18 mouse cellular contexts compared by ENCODE assay signal in genomic region chr19:34252450-34252849, GRCm38 (mm10). TPM values are rescaled to one million over a fixed set of nuclear protein-coding genes. Genes with fewer than 3 reads are reported as not detected.
DNase-seq lines count a peak whose midpoint lies in the region; ATAC-seq lines count a peak whose summit lies in the region.
"Had no signal": no experiment of that assay in that cellular context is flagged by ENCODE, and none has a peak within 500 bp of the region (broad histone marks: within the 10 kb centered on the region; RNA-seq: fewer than 3 reads in every experiment).

No protein-coding gene starts in this region.

- H3K4me2 ChIP-seq in heart, embryonic 13.5 days: peak overlapping the region; percentile 70
- H3K4me2 ChIP-seq in lung, embryonic 16.5 days (ENCODE audit: low read depth, low read length): peak overlapping the region; percentile 13; the same call in 1 of the 2 replicates
- H3K4me2 ChIP-seq in intestine, embryonic 14.5 days (ENCODE audit: low read length): peak overlapping the region; percentile 48
- H3K4me2 ChIP-seq in stomach, embryonic 15.5 days: no peak overlapping the region; the same call in 1 of the 2 replicates
- H3K4me2 ChIP-seq: hindbrain, embryonic 14.5 days; neural tube, embryonic 15.5 days had no signal

- H3K27ac ChIP-seq in heart, embryonic 13.5 days (replicated peaks): 0 out of 2 replicates have a peak overlapping the region, but pooled peaks have one; percentile 3
- H3K27ac ChIP-seq in lung, embryonic 16.5 days (ENCODE audit: low read length): no peak overlapping the region
- H3K27ac ChIP-seq in intestine, embryonic 14.5 days (ENCODE audit: low read depth): peak overlapping the region; percentile 51; the same call in 1 of the 2 replicates
- H3K27ac ChIP-seq in stomach, embryonic 15.5 days: 0 out of 2 replicates have a peak overlapping the region, but pooled peaks have one; percentile 5
- H3K27ac ChIP-seq: hindbrain, embryonic 14.5 days; liver, embryonic 14.5 days; neural tube, embryonic 15.5 days had no signal

- peaks cover 30% of the 10 kb centered on the region for H3K4me1 ChIP-seq in heart, embryonic 13.5 days
- H3K4me1 ChIP-seq in lung, embryonic 16.5 days (replicated peaks; ENCODE audit: control insufficient read depth, insufficient read depth, low read length): peaks cover 3% of the 10 kb centered on the region
- H3K4me1 ChIP-seq in intestine, embryonic 14.5 days (replicated peaks; ENCODE audit: control insufficient read depth, insufficient read depth, low read length): 0 out of 2 replicates have a peak, but pooled peaks cover 8% of the 10 kb centered on the region
- no peaks in the 10 kb centered on the region for H3K4me1 ChIP-seq in stomach, embryonic 15.5 days
- H3K4me1 ChIP-seq: neural tube, embryonic 15.5 days had no signal

- peaks cover 31% of the 10 kb centered on the region for H3K27me3 ChIP-seq in heart, embryonic 13.5 days (replicated peaks)
- H3K27me3 ChIP-seq in lung, embryonic 16.5 days (ENCODE audit: control insufficient read depth, insufficient read depth, low read depth, low read length): no peaks in the 10 kb centered on the region
- H3K27me3 ChIP-seq in intestine, embryonic 14.5 days (replicated peaks; ENCODE audit: control insufficient read depth, insufficient read depth, low read length): no peaks in the 10 kb centered on the region
- H3K27me3 ChIP-seq in stomach, embryonic 15.5 days (replicated peaks): no peaks in the 10 kb centered on the region
- H3K27me3 ChIP-seq: CH12.LX; neural tube, embryonic 15.5 days had no signal

- WGBS in heart, embryonic 13.5 days: 23% methylated on average over 9 of the region's 9 CpGs
- 46% methylated on average over 9 of the region's 9 CpGs for WGBS in lung, embryonic 16.5 days
- 67% methylated on average over 9 of the region's 9 CpGs for WGBS in intestine, embryonic 14.5 days
- WGBS in stomach, embryonic 15.5 days: 64% methylated on average over 9 of the region's 9 CpGs

- H3K9ac ChIP-seq in heart, embryonic 13.5 days: peak overlapping the region; percentile 50
- H3K9ac ChIP-seq in lung, embryonic 16.5 days (ENCODE audit: low read length): 0 out of 2 replicates have a peak overlapping the region, but pooled peaks have one; percentile 5
- H3K9ac ChIP-seq in intestine, embryonic 14.5 days (ENCODE audit: low read length): peak overlapping the region; percentile 40
- no peak overlapping the region for H3K9ac ChIP-seq in stomach, embryonic 15.5 days
- H3K9ac ChIP-seq: hindbrain, embryonic 14.5 days; liver, embryonic 14.5 days; neural tube, embryonic 15.5 days had no signal

- DNase-seq in heart, postnatal 36 days: no peak
- DNase-seq in lung, postnatal 14 days: no peak
- no peak for DNase-seq in intestine, embryonic 14.5 days (ENCODE audit: low spot score)
- DNase-seq in spleen, adult 12 weeks (ENCODE audit: low spot score): no peak
- DNase-seq: cerebellum, postnatal 25 days; gastrocnemius, postnatal 25 days; thymus, postnatal 25 days had no signal

- H3K36me3 ChIP-seq in heart, embryonic 13.5 days: peaks cover 39% of the 10 kb centered on the region
- no peaks in the 10 kb centered on the region for H3K36me3 ChIP-seq in lung, embryonic 16.5 days (ENCODE audit: control insufficient read depth, insufficient read depth, low read length)
- H3K36me3 ChIP-seq in intestine, embryonic 14.5 days (ENCODE audit: control insufficient read depth, insufficient read depth, low read length): peaks cover 20% of the 10 kb centered on the region
- no peaks in the 10 kb centered on the region for H3K36me3 ChIP-seq in stomach, embryonic 15.5 days
- H3K36me3 ChIP-seq: neural tube, embryonic 15.5 days had no signal

- H3K4me3 ChIP-seq in heart, embryonic 13.5 days: peak overlapping the region; percentile 59
- H3K4me3 ChIP-seq in lung, embryonic 16.5 days (ENCODE audit: low read length): peak overlapping the region; percentile 8; the same call in 1 of the 2 replicates
- H3K4me3 ChIP-seq in intestine, embryonic 14.5 days (ENCODE audit: low read depth, low read length): peak overlapping the region; percentile 39
- H3K4me3 ChIP-seq in stomach, embryonic 15.5 days (replicated peaks): peak overlapping the region; percentile 27
- H3K4me3 ChIP-seq: megakaryocyte, embryonic 14.5 days; neural tube, embryonic 15.5 days had no signal

- H3K9me3 ChIP-seq in heart, embryonic 13.5 days: no peaks in the 10 kb centered on the region
- no peaks in the 10 kb centered on the region for H3K9me3 ChIP-seq in lung, embryonic 16.5 days (ENCODE audit: control insufficient read depth, low read length)
- no peaks in the 10 kb centered on the region for H3K9me3 ChIP-seq in intestine, embryonic 14.5 days (ENCODE audit: control insufficient read depth, low read length)
- H3K9me3 ChIP-seq in stomach, embryonic 15.5 days: no peaks in the 10 kb centered on the region
- H3K9me3 ChIP-seq: megakaryocyte, embryonic 14.5 days; neural tube, embryonic 15.5 days had no signal

- no peak for ATAC-seq in heart, embryonic 13.5 days (ENCODE audit: extremely low read depth, insufficient number of reproducible peaks, low FRiP score, low TSS enrichment)
- ATAC-seq in lung, embryonic 16.5 days (ENCODE audit: low read depth): no peak
- no peak for ATAC-seq in intestine, embryonic 14.5 days (replicated peaks; ENCODE audit: low FRiP score, low TSS enrichment, low read depth)
- ATAC-seq in stomach, embryonic 15.5 days (ENCODE audit: insufficient read depth, low FRiP score, low read depth): no peak
- ATAC-seq: activated CD4-positive, CD25-positive, alpha-beta regulatory T cell, adult 4 months; forebrain, embryonic 14.5 days had no signal

- intact Hi-C loops in heart, postnatal 36 days (cut with DNase I): no loop called here

RNA-seq across cellular contexts. Expression of gene Acta2, which starts 2.9 kb away (rescaled TPM):
- polyA plus RNA-seq in heart, embryonic 13.5 days (2015; fragmentation: Nextera tagmentation; extraction: Ambion mirVana): 1,110 and 1,204 TPM in 2 replicates
- total RNA-seq in heart, postnatal 36 days (2021): 100 to 1,000 TPM; 142 to 147 TPM
- 653 and 737 TPM in 2 replicates for polyA plus RNA-seq in lung, embryonic 16.5 days (2015; fragmentation: Nextera tagmentation; extraction: Ambion mirVana)
- polyA plus RNA-seq in intestine, embryonic 14.5 days (2014; fragmentation: Nextera tagmentation; extraction: Ambion mirVana): 1,786 and 2,002 TPM in 2 replicates
- 1,795 and 1,820 TPM in 2 replicates for polyA plus RNA-seq in stomach, embryonic 15.5 days (2015; fragmentation: Nextera tagmentation; extraction: Ambion mirVana)
- total RNA-seq: monocyte, adult 5-6 weeks had no signal

RNA-seq across cellular contexts. Expression of gene Fas, which starts 38.0 kb away (rescaled TPM):
- 2.6 and 2.8 TPM in 2 replicates for polyA plus RNA-seq in heart, embryonic 13.5 days (2015; fragmentation: Nextera tagmentation; extraction: Ambion mirVana)
- 10 to 100 TPM; 15.0 to 15.7 TPM for total RNA-seq in heart, postnatal 36 days (2021)
- 14.2 and 18.1 TPM in 2 replicates for polyA plus RNA-seq in lung, embryonic 16.5 days (2015; fragmentation: Nextera tagmentation; extraction: Ambion mirVana)
- 2.0 and 2.7 TPM in 2 replicates for polyA plus RNA-seq in intestine, embryonic 14.5 days (2014; fragmentation: Nextera tagmentation; extraction: Ambion mirVana)
- 4.9 TPM in 2 replicates for polyA plus RNA-seq in stomach, embryonic 15.5 days (2015; fragmentation: Nextera tagmentation; extraction: Ambion mirVana)

Comparison
In these comparisons a context has a peak if more than half of its experiments do, and no peak if none do; other contexts are left out.
1. H3K4me3 ChIP-seq: peak in every context shown above with its lines; median percentile 59 in heart, embryonic 13.5 days; 39 in intestine, embryonic 14.5 days; 27 in stomach, embryonic 15.5 days; 8 in lung, embryonic 16.5 days.